Mouse (Mus musculus) intestine, embryonic 15.5 days (tissue): ENCODE data around the gene Map3k4. TPM values are rescaled to one million over a fixed set of nuclear protein-coding genes. Genes with fewer than 3 reads are reported as not detected.
A peak's percentile ranks its signal among the peaks of the same experiment; 100 is the strongest.

Experiments
- ATAC-seq: fragments of 200-750 bp; cut with Nextera tagmentation; 2 replicates; pipeline ENCODE4 v1.8.0; 2017; ENCODE audit warnings: moderate TSS enrichment, moderate library complexity
- H3K27ac ChIP-seq: fragments of 300-500 bp; sonication (generic); 2 replicates; pipeline ENCODE4 v1.5.1; 2015; ENCODE audit warnings: mild to moderate bottlenecking, inconsistent platforms
- H3K27me3 ChIP-seq: fragments of 300-500 bp; sonication (generic); replicated peaks from 2 replicates; pipeline ENCODE4 v1.6.1; 2015; ENCODE audit warnings: inconsistent platforms
- H3K36me3 ChIP-seq: fragments of 300-500 bp; sonication (generic); 2 replicates; pipeline ENCODE4 v1.6.1; 2015; ENCODE audit warnings: inconsistent platforms
- H3K4me1 ChIP-seq: fragments of 300-500 bp; sonication (generic); replicated peaks from 2 replicates; pipeline ENCODE4 v1.6.1; 2015; ENCODE audit warnings: inconsistent platforms
- H3K4me2 ChIP-seq: fragments of 300-500 bp; sonication (generic); replicated peaks from 2 replicates; pipeline ENCODE4 v1.6.1; 2015; ENCODE audit warnings: mild to moderate bottlenecking, inconsistent platforms
- H3K4me3 ChIP-seq: fragments of 300-500 bp; sonication (generic); replicated peaks from 2 replicates; pipeline ENCODE4 v1.5.1; 2015; ENCODE audit warnings: inconsistent platforms
- H3K9ac ChIP-seq: fragments of 300-500 bp; sonication (generic); 2 replicates; pipeline ENCODE4 v1.6.1; 2015; ENCODE audit warnings: inconsistent platforms
- H3K9me3 ChIP-seq: fragments of 300-500 bp; sonication (generic); 2 replicates; pipeline ENCODE4 v1.6.1; 2016; ENCODE audit warnings: inconsistent platforms
- WGBS: fragments of 180-500 bp; shearing (Covaris S2); methylation state at CpG from one replicate; pipeline ENCODE4 v1.1.7; 2015; 5-methylcytosine and 5-hydroxymethylcytosine counted together
- polyA plus RNA-seq: library from polyadenylated mRNA; unstranded; fragments of >200 nt; fragmentation: Nextera tagmentation; extraction: Ambion mirVana; gene quantifications from 2 replicates; pipeline ENCODE4 v1.2.1, GENCODE M21; 2015

Map3k4 gene
- polyA plus RNA-seq = 33.0 and 43.9 TPM in 2 replicates

DNA sequence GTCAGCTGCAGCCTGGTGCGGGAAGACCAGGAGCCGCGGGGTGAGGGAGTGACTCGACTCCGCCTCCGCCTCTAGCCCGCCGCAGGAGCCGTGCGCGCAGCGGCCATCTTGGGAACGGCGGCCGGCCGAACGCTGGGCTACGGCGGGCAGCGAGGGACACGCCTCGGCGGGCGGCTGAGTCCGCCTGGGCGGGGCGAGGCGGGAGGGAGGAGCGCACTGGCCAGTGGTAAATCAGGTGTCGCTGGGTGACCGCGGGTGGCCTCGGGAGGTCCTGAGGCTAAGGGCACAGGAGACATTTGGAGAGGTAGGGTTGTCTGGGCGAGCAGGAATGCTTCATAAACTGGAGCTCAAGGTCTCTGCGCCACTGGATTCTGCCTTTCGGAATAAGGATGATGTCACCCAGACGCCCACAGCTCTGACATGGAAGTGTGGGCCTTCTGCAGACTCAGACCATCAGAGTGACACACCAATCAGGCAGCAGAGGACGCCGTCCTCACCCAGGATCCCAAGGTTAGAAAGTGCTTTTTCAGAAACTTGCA is at the start of gene Map3k4:
TSS of gene Map3k4 (minus strand) at position 134 of the 539 bp plus-strand sequence.
- no peaks in the 10 kb centered on the region for H3K36me3 ChIP-seq
- H3K4me2 ChIP-seq = peak within 1 kb of the TSS; percentile 72
- H3K9me3 ChIP-seq = no peaks in the 10 kb centered on the region
- no peaks in the 10 kb centered on the region for H3K27me3 ChIP-seq
- H3K9ac ChIP-seq = peak within 1 kb of the TSS; percentile 97
- peaks cover 13% of the 10 kb centered on the region for H3K4me1 ChIP-seq
- H3K27ac ChIP-seq = peak within 1 kb of the TSS; percentile 96
- peak; percentile 96 for ATAC-seq
- peak within 1 kb of the TSS; percentile 98 for H3K4me3 ChIP-seq
- under 1% methylated on average over 39 of the region's 39 CpGs for WGBS

DNA sequence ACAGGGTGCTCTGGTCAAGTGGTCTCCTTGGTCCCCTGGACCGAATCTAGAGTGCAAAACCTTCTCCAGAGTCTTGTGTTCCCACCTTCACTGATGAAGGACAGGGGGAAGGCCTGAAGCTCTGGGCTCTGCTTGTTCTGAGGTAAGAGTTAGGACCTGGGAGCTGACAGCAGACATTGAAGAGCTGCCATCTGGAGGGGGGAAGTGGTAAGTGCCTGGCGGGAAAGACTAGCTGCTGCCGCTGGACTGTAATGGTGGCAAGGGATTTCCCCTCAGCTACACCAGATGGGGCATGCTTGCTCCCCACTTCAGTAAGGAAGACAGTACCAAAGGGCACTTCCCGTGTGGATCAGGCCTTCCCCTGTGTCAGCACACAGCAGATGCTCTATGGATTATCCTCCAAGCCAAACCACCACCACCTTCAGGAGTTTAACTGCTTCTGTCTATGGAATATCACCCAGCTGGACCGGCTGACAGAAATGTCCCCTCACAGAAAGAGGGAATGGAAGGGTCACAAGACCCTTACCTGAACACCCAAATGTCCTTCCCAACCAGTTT is 48.9 kb upstream of the Map3k4 start:
- Histone ChIP-seq H3K4me1 (peaks cover 8% of the 10 kb centered on the region; the same call in 1 of the 2 replicates), H3K27ac (no peak overlapping the region), H3K9me3 (no peaks in the 10 kb centered on the region), H3K4me3 (no peak overlapping the region), H3K4me2 (no peak overlapping the region), H3K9ac (no peak overlapping the region), H3K36me3 (no peaks in the 10 kb centered on the region), H3K27me3 (no peaks in the 10 kb centered on the region)
- 32% methylated on average over 5 of the region's 5 CpGs for WGBS
- ATAC-seq = peak; percentile 60

DNA sequence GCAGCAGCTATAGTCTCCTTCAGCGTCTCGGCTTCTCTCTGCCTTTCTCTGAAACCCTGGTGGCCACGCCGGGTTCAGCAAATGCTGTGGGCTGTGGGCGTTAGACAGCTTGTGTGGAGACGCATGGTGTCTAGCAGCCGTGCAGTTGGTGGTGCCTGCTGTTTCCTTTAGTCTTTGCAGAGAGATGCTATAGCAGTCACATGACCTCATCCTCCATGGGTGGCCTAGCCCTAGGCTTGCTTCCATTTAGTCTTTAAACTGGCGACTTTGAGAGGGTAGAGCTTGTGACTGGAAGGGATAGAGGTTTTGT is 45.8 kb upstream of the Map3k4 start:
- Histone ChIP-seq H3K27me3 (no peaks in the 10 kb centered on the region), H3K4me1 (0 out of 2 replicates have a peak, but pooled peaks cover 4% of the 10 kb centered on the region), H3K9me3 (no peaks in the 10 kb centered on the region), H3K36me3 (no peaks in the 10 kb centered on the region), H3K4me2 (no peak overlapping the region), H3K9ac (no peak overlapping the region), H3K27ac (no peak overlapping the region), H3K4me3 (no peak overlapping the region)
- ATAC-seq = no peak
- WGBS = 67% methylated on average over 8 of the region's 8 CpGs

DNA sequence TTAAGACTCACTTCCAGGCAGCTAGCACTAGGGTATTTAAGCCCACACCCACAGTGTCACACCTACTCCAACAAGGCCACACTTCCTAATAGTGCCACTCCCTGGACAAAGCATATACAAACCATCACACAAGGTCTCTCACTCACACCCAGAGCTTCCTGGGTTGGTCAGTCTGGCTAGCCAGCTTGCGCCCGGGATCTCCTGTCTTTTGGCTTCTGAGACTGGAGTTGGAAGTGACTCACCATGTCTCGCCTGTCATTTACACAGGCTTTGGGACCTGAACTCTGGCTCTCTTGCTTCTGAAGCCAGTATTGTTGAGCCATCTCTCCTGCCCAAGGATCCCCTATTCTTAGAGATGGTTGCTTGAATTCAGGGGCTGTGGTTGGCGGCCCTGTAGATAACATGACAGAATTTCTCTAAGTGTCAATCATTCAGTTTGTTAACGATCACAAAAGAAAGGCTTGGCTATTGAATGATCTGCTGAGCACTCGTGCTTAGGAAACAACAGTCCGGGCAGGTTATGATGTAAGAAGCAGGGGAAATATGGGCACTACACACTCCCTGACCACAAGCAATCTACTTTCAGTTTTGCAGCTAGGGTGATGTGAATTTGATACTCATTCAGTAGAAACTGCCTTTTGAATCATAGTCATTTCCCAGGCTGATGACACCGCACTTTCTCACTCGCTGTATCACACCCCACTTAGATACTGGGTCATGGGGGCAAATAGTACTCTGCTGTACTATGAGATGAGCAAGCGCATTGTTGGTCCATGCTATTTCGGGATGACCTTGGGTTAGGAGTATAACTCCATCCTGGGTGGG is 45.2 kb upstream of the Map3k4 start:
- H3K9me3 ChIP-seq = no peaks in the 10 kb centered on the region
- H3K4me2 ChIP-seq = no peak overlapping the region
- no peak overlapping the region for H3K9ac ChIP-seq
- H3K4me1 ChIP-seq = 0 out of 2 replicates have a peak, but pooled peaks cover 4% of the 10 kb centered on the region
- ATAC-seq = no peak
- 86% methylated on average over 11 of the region's 11 CpGs for WGBS
- no peak overlapping the region for H3K4me3 ChIP-seq
- H3K36me3 ChIP-seq = no peaks in the 10 kb centered on the region
- no peaks in the 10 kb centered on the region for H3K27me3 ChIP-seq
- H3K27ac ChIP-seq = no peak overlapping the region

DNA sequence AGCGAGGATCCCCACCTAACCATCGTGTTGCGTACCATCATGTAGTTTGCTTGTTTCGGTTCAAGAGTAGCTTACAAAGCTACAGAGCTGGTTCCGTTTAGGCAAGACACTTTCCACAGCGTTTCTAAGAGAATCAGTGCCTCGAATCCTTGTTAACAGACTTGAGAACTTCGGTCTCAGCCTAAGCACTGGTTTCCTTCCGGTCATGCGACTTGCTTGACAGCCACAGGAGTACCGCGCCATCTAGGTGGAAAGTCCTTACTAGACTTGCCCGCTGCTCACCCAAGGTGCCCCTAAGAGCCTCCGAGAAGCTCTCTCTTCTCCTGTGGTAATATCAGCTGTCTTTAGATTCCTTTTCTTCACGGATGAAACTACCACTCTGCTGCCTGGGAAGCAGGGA is 41.3 kb upstream of the Map3k4 start:
- H3K4me2 ChIP-seq = no peak overlapping the region
- H3K36me3 ChIP-seq = no peaks in the 10 kb centered on the region
- H3K9me3 ChIP-seq = no peaks in the 10 kb centered on the region
- H3K9ac ChIP-seq = no peak overlapping the region
- H3K27ac ChIP-seq = no peak overlapping the region
- no peak overlapping the region for H3K4me3 ChIP-seq
- ATAC-seq = no peak
- no peaks in the 10 kb centered on the region for H3K27me3 ChIP-seq
- H3K4me1 ChIP-seq = no peaks in the 10 kb centered on the region
- WGBS = 88% methylated on average over 15 of the region's 15 CpGs

DNA sequence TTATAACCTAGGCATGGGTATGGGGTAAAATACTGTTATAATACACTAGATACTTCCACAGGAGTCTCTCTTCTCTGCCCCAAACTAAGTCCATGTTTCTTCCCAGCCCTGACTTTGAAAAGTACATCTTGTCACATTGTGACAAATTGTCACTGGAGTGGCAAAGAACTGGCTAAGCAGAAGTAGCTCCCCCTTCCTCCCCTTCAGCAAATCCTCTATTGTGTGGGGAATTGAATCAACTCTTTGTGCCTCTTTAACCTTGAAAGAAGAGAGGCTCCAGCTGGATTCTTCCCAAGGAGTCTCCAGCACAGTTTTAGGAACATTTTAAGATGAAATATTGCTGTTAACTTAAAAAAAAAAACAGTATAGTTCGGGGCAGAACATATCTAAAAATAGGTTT is 34.2 kb upstream of the Map3k4 start:
- no peak for ATAC-seq
- H3K9me3 ChIP-seq = no peaks in the 10 kb centered on the region
- no peaks in the 10 kb centered on the region for H3K4me1 ChIP-seq
- no peaks in the 10 kb centered on the region for H3K36me3 ChIP-seq
- WGBS = 45% methylated on average over 1 of the region's 1 CpGs
- H3K27me3 ChIP-seq = no peaks in the 10 kb centered on the region
- H3K9ac ChIP-seq = no peak overlapping the region
- H3K4me2 ChIP-seq = no peak overlapping the region
- no peak overlapping the region for H3K27ac ChIP-seq
- no peak overlapping the region for H3K4me3 ChIP-seq

DNA sequence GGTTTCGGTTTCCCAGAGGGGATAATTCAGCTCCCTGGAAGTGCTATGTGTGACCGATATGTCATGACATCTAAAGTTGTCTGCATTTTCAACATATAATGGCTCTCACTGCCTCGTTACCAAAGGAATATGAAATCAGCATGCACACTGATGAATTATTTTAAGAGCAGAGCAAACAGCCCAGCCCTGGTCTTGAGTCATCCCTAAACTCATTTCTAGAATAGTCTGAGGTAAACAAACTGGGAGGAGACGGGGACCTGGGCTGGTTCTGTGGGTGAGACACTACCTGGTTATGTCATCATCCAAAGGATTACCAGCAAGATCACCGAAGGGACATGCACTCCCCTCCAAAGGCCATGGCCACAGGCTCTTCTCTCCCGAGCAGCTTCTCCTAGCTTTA is 33.0 kb upstream of the Map3k4 start:
- ATAC-seq = no peak
- 73% methylated on average over 6 of the region's 6 CpGs for WGBS
- no peak overlapping the region for H3K9ac ChIP-seq
- H3K27ac ChIP-seq = no peak overlapping the region
- H3K27me3 ChIP-seq = no peaks in the 10 kb centered on the region
- H3K4me1 ChIP-seq = no peaks in the 10 kb centered on the region
- no peak overlapping the region for H3K4me3 ChIP-seq
- H3K36me3 ChIP-seq = no peaks in the 10 kb centered on the region
- no peak overlapping the region for H3K4me2 ChIP-seq
- H3K9me3 ChIP-seq = no peaks in the 10 kb centered on the region

DNA sequence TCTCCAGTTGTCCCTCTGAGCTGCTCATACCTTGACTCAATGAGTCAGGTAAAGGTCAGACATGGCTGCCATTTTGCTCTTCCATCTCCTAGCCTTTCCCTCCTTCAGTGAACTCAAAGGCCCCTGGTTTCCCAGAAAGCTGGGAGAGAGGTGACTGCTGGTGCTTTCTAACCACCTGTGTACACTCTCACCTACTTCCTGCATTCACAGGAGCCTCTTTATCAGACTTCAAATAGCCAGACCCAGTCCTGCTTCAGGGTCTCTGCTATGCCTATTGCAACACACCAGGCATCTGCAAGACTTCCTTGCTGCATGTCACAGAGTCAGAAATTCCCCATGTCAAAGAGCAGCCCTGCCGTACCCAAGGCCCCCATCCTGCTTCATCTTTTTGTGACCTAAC is 28.9 kb upstream of the Map3k4 start:
- peak; percentile 66; the same call in 1 of the 2 replicates for ATAC-seq
- H3K27ac ChIP-seq = no peak overlapping the region

DNA sequence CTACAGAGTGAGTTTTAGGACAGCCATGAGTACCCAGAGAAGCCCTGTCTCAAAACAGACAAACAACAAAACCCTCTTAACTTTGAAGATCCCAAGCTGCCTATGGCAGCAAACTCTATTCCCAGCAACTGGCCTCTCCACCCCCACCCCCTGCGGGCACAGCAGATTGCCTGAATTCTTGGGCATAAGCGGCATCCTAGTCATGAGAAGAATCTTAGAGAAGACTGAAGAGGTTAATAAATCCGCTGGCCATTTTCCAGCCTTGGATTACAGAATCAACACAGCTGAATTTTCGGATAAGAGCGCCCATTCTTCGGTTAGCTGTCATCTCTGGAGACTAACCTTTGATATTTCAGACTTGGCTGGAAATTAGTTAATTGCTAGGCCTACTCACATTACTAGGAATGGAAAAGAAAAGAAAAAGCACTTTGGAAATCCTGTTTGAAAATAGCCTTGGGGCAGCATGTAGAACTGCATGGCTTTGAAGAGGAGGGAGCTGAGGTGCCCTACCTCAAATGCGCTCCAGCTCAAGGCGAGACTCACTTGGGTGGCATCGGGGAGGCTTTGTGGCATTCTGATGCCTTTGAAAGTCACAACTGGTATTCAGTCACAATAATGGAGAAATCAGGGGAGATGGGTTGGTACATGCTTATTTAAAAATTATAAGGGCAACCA is 25.2 kb upstream of the Map3k4 start:
- Histone ChIP-seq H3K9me3 (no peaks in the 10 kb centered on the region), H3K27ac (no peak overlapping the region), H3K4me3 (no peak overlapping the region), H3K27me3 (no peaks in the 10 kb centered on the region), H3K9ac (no peak overlapping the region), H3K36me3 (no peaks in the 10 kb centered on the region), H3K4me1 (no peaks in the 10 kb centered on the region), H3K4me2 (no peak overlapping the region)
- WGBS = 81% methylated on average over 9 of the region's 9 CpGs
- no peak for ATAC-seq

More for the DNA sequence above, 28.9 kb upstream of the Map3k4 start:
- Histone ChIP-seq H3K9ac (no peak overlapping the region), H3K4me1 (no peaks in the 10 kb centered on the region), H3K4me2 (no peak overlapping the region), H3K27me3 (no peaks in the 10 kb centered on the region), H3K36me3 (no peaks in the 10 kb centered on the region), H3K9me3 (no peaks in the 10 kb centered on the region), H3K4me3 (no peak overlapping the region)
- WGBS = 77% methylated on average over 1 of the region's 1 CpGs

DNA sequence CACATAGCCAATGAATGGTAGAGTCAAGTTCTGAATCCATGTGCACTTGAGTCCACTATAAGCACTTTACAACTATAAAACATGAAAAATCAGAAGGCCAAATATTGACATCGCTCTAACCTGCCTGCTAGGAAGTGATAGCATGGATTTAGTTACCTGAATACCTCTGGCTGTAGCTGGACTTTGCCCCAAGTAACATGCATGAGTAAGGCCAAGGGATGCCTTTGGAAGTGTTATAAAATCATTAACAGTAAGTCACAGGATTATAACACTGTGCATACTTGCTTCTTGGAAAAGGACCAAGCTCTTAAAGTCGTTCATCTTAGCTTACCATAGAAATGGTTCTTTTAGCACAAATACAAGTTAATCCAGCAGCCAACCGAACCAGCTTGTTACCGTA is 18.6 kb upstream of the Map3k4 start:
- 47% methylated on average over 4 of the region's 4 CpGs for WGBS
- Histone ChIP-seq H3K4me2 (no peak overlapping the region), H3K27me3 (no peaks in the 10 kb centered on the region), H3K4me1 (no peaks in the 10 kb centered on the region), H3K36me3 (no peaks in the 10 kb centered on the region), H3K9me3 (no peaks in the 10 kb centered on the region), H3K4me3 (no peak overlapping the region), H3K9ac (no peak overlapping the region), H3K27ac (peak overlapping the region; percentile 54; the same call in 1 of the 2 replicates)
- peak; percentile 93 for ATAC-seq

DNA sequence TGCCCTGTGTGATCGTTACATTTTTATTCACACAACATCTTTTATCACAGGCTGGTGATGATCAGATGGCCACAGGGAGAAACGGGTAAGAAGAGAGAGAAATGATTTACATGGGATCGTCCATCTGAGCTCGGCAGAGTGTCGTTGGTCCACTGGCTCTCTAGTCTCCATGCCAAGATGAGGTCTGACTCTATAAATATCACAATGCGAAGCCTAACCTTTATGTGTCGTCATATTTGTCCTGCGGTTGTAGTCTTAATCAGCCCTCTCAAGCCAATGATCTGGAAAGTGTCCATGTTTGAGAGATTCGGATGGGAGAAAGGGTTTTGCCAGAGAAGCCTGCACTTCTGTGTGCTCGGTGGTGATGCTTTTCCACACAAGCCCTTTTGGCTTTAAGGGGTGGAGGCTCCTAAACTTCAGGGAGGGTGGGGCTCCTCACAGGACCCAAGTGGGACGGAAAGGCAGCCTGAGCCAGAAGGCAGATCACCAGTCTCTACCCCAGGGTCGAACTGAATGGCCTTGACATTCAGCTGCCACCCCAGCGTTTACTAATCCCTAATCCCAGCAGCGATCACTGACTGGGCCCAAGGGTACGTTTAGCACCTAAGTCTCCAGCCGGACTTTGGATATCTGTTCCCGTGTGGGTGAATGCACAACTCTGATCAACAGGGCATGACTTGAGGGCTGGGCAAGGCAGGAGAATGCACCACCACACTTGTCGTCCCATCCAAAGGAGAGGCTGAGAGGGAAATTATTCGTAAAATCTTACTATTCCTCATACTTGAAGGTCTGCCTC is 17.7 kb upstream of the Map3k4 start:
- Histone ChIP-seq H3K4me1 (no peaks in the 10 kb centered on the region), H3K27ac (no peak overlapping the region)

DNA sequence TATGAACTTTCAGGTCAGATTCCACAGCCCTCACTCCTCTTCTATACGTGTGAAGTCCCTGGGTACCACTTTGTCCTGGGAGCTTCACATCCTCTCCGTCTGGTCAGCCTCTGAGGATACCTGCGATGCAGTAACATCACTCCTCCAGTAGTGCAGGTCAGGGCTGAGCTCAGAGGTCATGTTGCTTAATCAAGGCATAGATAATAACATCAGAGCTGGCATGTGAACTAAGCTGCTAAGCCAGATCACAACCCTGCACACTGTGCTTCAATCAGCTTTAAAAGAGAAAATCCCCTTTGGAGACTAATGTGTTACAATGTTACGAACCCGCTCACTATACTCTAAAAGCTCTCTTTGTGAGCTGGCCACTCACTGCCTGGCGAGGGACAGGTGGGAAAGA is 16.5 kb upstream of the Map3k4 start:
- H3K4me1 ChIP-seq = no peaks in the 10 kb centered on the region
- H3K27me3 ChIP-seq = no peaks in the 10 kb centered on the region
- no peak overlapping the region for H3K9ac ChIP-seq
- peak; percentile 52 for ATAC-seq
- H3K9me3 ChIP-seq = no peaks in the 10 kb centered on the region
- 58% methylated on average over 6 of the region's 6 CpGs for WGBS
- no peak overlapping the region for H3K4me2 ChIP-seq
- no peaks in the 10 kb centered on the region for H3K36me3 ChIP-seq
- no peak overlapping the region for H3K27ac ChIP-seq
- H3K4me3 ChIP-seq = no peak overlapping the region

More for the DNA sequence above, 17.7 kb upstream of the Map3k4 start:
- ATAC-seq = peak; percentile 18; the same call in 1 of the 2 replicates
- H3K4me3 ChIP-seq = no peak overlapping the region
- no peak overlapping the region for H3K9ac ChIP-seq
- no peaks in the 10 kb centered on the region for H3K36me3 ChIP-seq
- 76% methylated on average over 19 of the region's 19 CpGs for whole genome bisulfite sequencing
- H3K4me2 ChIP-seq = no peak overlapping the region
- no peaks in the 10 kb centered on the region for H3K27me3 ChIP-seq
- no peaks in the 10 kb centered on the region for H3K9me3 ChIP-seq
